Mouse (Mus musculus) limb, embryonic 14.5 days (tissue): Measurements from ENCODE around the gene Msln. TPM values are rescaled to one million over a fixed set of nuclear protein-coding genes. Genes with fewer than 3 reads are reported as not detected.
"Not testable (repeated sequence)": the region's sequence is repeated elsewhere in the genome, so short reads cannot be mapped to it uniquely, and the experiment has no call there.

Source experiments
- ATAC-seq: fragments of 200-750 bp; cut with Nextera tagmentation; 2 replicates; pipeline ENCODE4 v1.8.0; 2017; ENCODE audit warnings: low read depth, moderate number of reproducible peaks, moderate TSS enrichment; ENCODE audit not compliant: low FRiP score
- DNase-seq: peaks from one replicate; pipeline ENCODE4 v3.0.0-alpha.2; 2015; ENCODE audit warnings: low spot score
- H3K27ac ChIP-seq: fragments of 300-500 bp; sonication (generic); replicated peaks from 2 replicates; pipeline ENCODE4 v1.5.1; 2014; ENCODE audit warnings: low read depth, mild to moderate bottlenecking, low read length, moderate library complexity, mixed read lengths
- H3K27me3 ChIP-seq: fragments of 300-500 bp; sonication (generic); 2 replicates; pipeline ENCODE4 v1.6.1; 2014; ENCODE audit warnings: low read length, mixed read lengths; ENCODE audit not compliant: control insufficient read depth, insufficient read depth
- H3K36me3 ChIP-seq: fragments of 300-500 bp; sonication (generic); 2 replicates; pipeline ENCODE4 v1.6.1; 2014; ENCODE audit warnings: mild to moderate bottlenecking, low read length, moderate library complexity, mixed read lengths; ENCODE audit not compliant: control insufficient read depth, insufficient read depth
- H3K4me1 ChIP-seq: fragments of 300-500 bp; sonication (generic); 2 replicates; pipeline ENCODE4 v1.6.1; 2014; ENCODE audit warnings: antibody characterized with exemption, low read length, mixed read lengths; ENCODE audit not compliant: control insufficient read depth, insufficient read depth
- H3K4me2 ChIP-seq: fragments of 300-500 bp; sonication (generic); replicated peaks from 2 replicates; pipeline ENCODE4 v1.6.1; 2014; ENCODE audit warnings: low read depth, mild to moderate bottlenecking, low read length, moderate library complexity; ENCODE audit not compliant: severe bottlenecking
- H3K4me3 ChIP-seq: fragments of 300-500 bp; sonication (generic); replicated peaks from 2 replicates; pipeline ENCODE4 v1.5.1; 2014; ENCODE audit warnings: low read length
- H3K9ac ChIP-seq: fragments of 300-500 bp; sonication (generic); 2 replicates; pipeline ENCODE4 v1.6.1; 2014; ENCODE audit warnings: mild to moderate bottlenecking, low read depth, low read length, moderate library complexity; ENCODE audit not compliant: severe bottlenecking
- H3K9me3 ChIP-seq: fragments of 300-500 bp; sonication (generic); 2 replicates; pipeline ENCODE4 v1.6.1; 2016; ENCODE audit warnings: low read length; ENCODE audit not compliant: control insufficient read depth
- POLR2A ChIP-seq: fragments of 200-500 bp; IDR thresholded peaks from 2 replicates; pipeline ENCODE4 v1.8.0; 2012; ENCODE audit warnings: inconsistent platforms, mild to moderate bottlenecking, moderate library complexity, borderline replicate concordance; ENCODE audit not compliant: insufficient read depth, insufficient read length; ENCODE audit errors: extremely low read depth
- whole genome bisulfite sequencing: fragments of 180-500 bp; shearing (Covaris S2); extraction: QIAGEN DNeasy Blood & Tissue Kit; methylation state at CpG from one replicate; pipeline ENCODE4 v1.1.7; 2014; 5-methylcytosine and 5-hydroxymethylcytosine counted together
- polyA plus RNA-seq, 2 experiments: library from polyadenylated mRNA; depleted of rRNA in 1 of 2; stranded (reverse) in 1 of 2; unstranded in 1 of 2; fragments of >200 nt; fragmentation: Nextera tagmentation in 1 of 2; extraction: Ambion mirVana in 1 of 2; gene quantifications; 2 replicates each; pipeline versions ENCODE4 v1.2.1 to v1.2.3; 2012 to 2014

The Msln gene
- polyA plus RNA-seq, 2 experiments: 0.95 to 5.5 TPM

- no peak overlapping the region for H3K4me3 ChIP-seq
- no peak overlapping the region for H3K27ac ChIP-seq
- 95% methylated on average over 4 of the region's 4 CpGs for WGBS
- H3K36me3 ChIP-seq: no peaks in the 10 kb centered on the region
- H3K9ac ChIP-seq: no peak overlapping the region
- H3K4me1 ChIP-seq: no peaks in the 10 kb centered on the region
- no peaks in the 10 kb centered on the region for H3K9me3 ChIP-seq
- H3K4me2 ChIP-seq: no peak overlapping the region
- DNase-seq (no peak), ATAC-seq (no peak)
- no peak for TF ChIP-seq POLR2A
- H3K27me3 ChIP-seq: no peaks in the 10 kb centered on the region
Measured at GRCm38 (mm10) chr17:25748238-25748637, 5.9 kb downstream of the Msln start.

- DNase-seq (no peak), ATAC-seq (no peak)
- WGBS: 70% methylated on average over 10 of the region's 10 CpGs
- H3K9ac ChIP-seq: no peak overlapping the region
- no peak overlapping the region for H3K27ac ChIP-seq
- H3K4me2 ChIP-seq: no peak overlapping the region
- TF ChIP-seq POLR2A: no peak
- no peak overlapping the region for H3K4me3 ChIP-seq
- no peaks in the 10 kb centered on the region for H3K4me1 ChIP-seq
- no peaks in the 10 kb centered on the region for H3K36me3 ChIP-seq
- no peaks in the 10 kb centered on the region for H3K27me3 ChIP-seq
- no peaks in the 10 kb centered on the region for H3K9me3 ChIP-seq
Measured at GRCm38 (mm10) chr17:25744311-25744710, 9.9 kb downstream of the Msln start.

- no peak for DNase-seq
- 92% methylated on average over 9 of the region's 9 CpGs for WGBS
- H3K9me3 ChIP-seq: no peaks in the 10 kb centered on the region
- no peak overlapping the region for H3K4me3 ChIP-seq
- no peaks in the 10 kb centered on the region for H3K27me3 ChIP-seq
- no peak for ATAC-seq
- H3K36me3 ChIP-seq: no peaks in the 10 kb centered on the region
- no peak for TF ChIP-seq POLR2A
- no peaks in the 10 kb centered on the region for H3K4me1 ChIP-seq
- no peak overlapping the region for H3K4me2 ChIP-seq
- no peak overlapping the region for H3K9ac ChIP-seq
- H3K27ac ChIP-seq: no peak overlapping the region
Measured at GRCm38 (mm10) chr17:25743831-25744230, 10.3 kb downstream of the Msln start.

GRCm38 (mm10) chr17:25741471-25741870 is 12.7 kb downstream of the Msln start:
- 76% methylated on average over 12 of the region's 12 CpGs for WGBS
- H3K4me3 ChIP-seq, H3K27ac ChIP-seq, H3K27me3 ChIP-seq, DNase-seq, ATAC-seq, H3K9me3 ChIP-seq, H3K36me3 ChIP-seq, H3K9ac ChIP-seq, H3K4me1 ChIP-seq, H3K4me2 ChIP-seq: not testable (repeated sequence)

GRCm38 (mm10) chr17:25738861-25739260 is 15.3 kb downstream of the Msln start:
- H3K27ac ChIP-seq: no peak overlapping the region
- no peak for DNase-seq
- WGBS: 81% methylated on average over 7 of the region's 7 CpGs
- no peak overlapping the region for H3K9ac ChIP-seq
- H3K4me1 ChIP-seq: no peaks in the 10 kb centered on the region
- TF ChIP-seq POLR2A: no peak
- no peak overlapping the region for H3K4me2 ChIP-seq
- H3K36me3 ChIP-seq: no peaks in the 10 kb centered on the region
- no peak overlapping the region for H3K4me3 ChIP-seq
- no peak for ATAC-seq
- H3K9me3 ChIP-seq: no peaks in the 10 kb centered on the region
- no peaks in the 10 kb centered on the region for H3K27me3 ChIP-seq

- no peak within 1 kb of the TSS for H3K27ac ChIP-seq
- no peaks in the 10 kb centered on the region for H3K27me3 ChIP-seq
- 84% methylated on average over 3 of the region's 3 CpGs for WGBS
- ATAC-seq: no peak
- TF ChIP-seq POLR2A: no peak
- DNase-seq: no peak
- H3K9me3 ChIP-seq: no peaks in the 10 kb centered on the region
- peaks cover 5% of the 10 kb centered on the region; the same call in 1 of the 2 replicates for H3K36me3 ChIP-seq
- H3K4me2 ChIP-seq: no peak within 1 kb of the TSS
- no peak within 1 kb of the TSS for H3K9ac ChIP-seq
- H3K4me3 ChIP-seq: no peak within 1 kb of the TSS
- no peaks in the 10 kb centered on the region for H3K4me1 ChIP-seq
Measured at GRCm38 (mm10) chr17:25735745-25736144, 18.4 kb downstream of the Msln start, which contains the start of gene Mslnl. Gene Mslnl (plus strand): TSS chr17:25736042.
